Mouse (Mus musculus) midbrain, embryonic 15.5 days (tissue): ENCODE results near the gene Sod3. TPM values are rescaled to one million over a fixed set of nuclear protein-coding genes. Genes with fewer than 3 reads are reported as not detected.

ENCODE experiments used
- ATAC-seq: fragments of 200-750 bp; cut with Nextera tagmentation; replicated peaks from 2 replicates; pipeline ENCODE4 v1.8.0; 2017; ENCODE audit warnings: moderate TSS enrichment
- H3K27ac ChIP-seq: fragments of 300-500 bp; sonication (generic); 2 replicates; pipeline ENCODE4 v1.5.1; 2015; ENCODE audit warnings: mild to moderate bottlenecking, inconsistent platforms
- H3K27me3 ChIP-seq: fragments of 300-500 bp; sonication (generic); replicated peaks from 2 replicates; pipeline ENCODE4 v1.6.1; 2015; ENCODE audit warnings: inconsistent platforms
- H3K36me3 ChIP-seq: fragments of 300-500 bp; sonication (generic); replicated peaks from 2 replicates; pipeline ENCODE4 v1.6.1; 2015; ENCODE audit warnings: inconsistent platforms
- H3K4me1 ChIP-seq: fragments of 300-500 bp; sonication (generic); 2 replicates; pipeline ENCODE4 v1.6.1; 2015; ENCODE audit warnings: inconsistent platforms
- H3K4me2 ChIP-seq: fragments of 300-500 bp; sonication (generic); 2 replicates; pipeline ENCODE4 v1.6.1; 2015; ENCODE audit warnings: inconsistent platforms, mild to moderate bottlenecking, moderate library complexity
- H3K4me3 ChIP-seq: fragments of 300-500 bp; sonication (generic); 2 replicates; pipeline ENCODE4 v1.5.1; 2015; ENCODE audit warnings: mild to moderate bottlenecking, inconsistent platforms
- H3K9ac ChIP-seq: fragments of 300-500 bp; sonication (generic); 2 replicates; pipeline ENCODE4 v1.6.1; 2015; ENCODE audit warnings: mild to moderate bottlenecking, inconsistent platforms
- H3K9me3 ChIP-seq: fragments of 300-500 bp; sonication (generic); 2 replicates; pipeline ENCODE4 v1.6.1; 2016; ENCODE audit warnings: inconsistent platforms
- WGBS: fragments of 180-500 bp; shearing (Covaris S2); methylation state at CpG from one replicate; pipeline ENCODE4 v1.1.7; 2015; ENCODE audit warnings: mixed read lengths; 5-methylcytosine and 5-hydroxymethylcytosine counted together
- polyA plus RNA-seq: library from polyadenylated mRNA; unstranded; fragments of >200 nt; fragmentation: Nextera tagmentation; extraction: Ambion mirVana; gene quantifications from 2 replicates; pipeline ENCODE4 v1.2.1, GENCODE M21; 2015

Gene Sod3
- polyA plus RNA-seq, 1 experiment from 2014 or later, result 2.1 TPM

- Histone ChIP-seq H3K4me3 (no peak overlapping the region), H3K4me1 (peaks cover 5% of the 10 kb centered on the region; the same call in 1 of the 2 replicates), H3K9ac (no peak overlapping the region), H3K27me3 (no peaks in the 10 kb centered on the region), H3K36me3 (no peaks in the 10 kb centered on the region), H3K4me2 (no peak overlapping the region), H3K27ac (no peak overlapping the region), H3K9me3 (no peaks in the 10 kb centered on the region)
- ATAC-seq, result no peak
- WGBS, result 88% methylated on average over 6 of the region's 6 CpGs
Observed at GRCm38 (mm10) chr5:52358120-52358519, 5.5 kb upstream of the Sod3 start.

DNA sequence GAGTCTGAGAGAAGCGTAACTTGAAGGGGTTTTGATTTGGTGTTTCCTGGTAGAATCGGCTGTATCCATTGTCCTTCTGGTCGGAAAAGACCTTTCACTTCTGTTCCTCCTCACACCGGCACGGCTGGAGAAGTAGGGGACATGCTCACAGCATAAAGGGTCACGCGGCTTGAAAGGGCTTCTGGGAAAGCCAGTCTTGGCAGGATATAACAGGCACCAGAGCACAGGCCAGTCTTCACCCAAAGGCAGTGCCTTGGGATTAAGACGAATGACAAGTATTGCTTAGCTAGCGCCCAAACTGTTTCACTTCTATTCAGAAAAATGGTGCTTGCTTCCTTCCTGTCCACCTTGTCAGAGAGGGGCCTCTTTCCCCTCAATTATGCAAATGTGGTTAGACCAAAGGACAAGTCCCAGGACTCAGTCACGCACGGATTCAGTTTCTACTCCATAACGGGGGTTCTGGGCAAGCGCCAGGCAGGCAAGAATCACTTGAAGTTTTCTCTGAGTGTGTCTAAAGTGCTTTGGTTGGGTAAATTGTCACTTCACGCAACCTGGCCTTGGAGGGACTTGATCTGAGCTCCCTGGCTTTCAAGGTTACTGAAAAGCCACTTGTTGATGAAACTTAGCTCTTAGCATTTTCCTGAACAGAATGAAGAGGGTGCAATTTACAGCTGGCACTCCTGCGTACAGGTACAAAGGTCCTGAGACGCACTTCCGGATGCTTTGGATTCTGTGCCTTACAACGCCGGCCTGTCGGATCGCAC lies 3.1 kb upstream of the Sod3 start:
- Histone ChIP-seq H3K27ac (no peak overlapping the region), H3K9ac (no peak overlapping the region), H3K27me3 (peaks cover 4% of the 10 kb centered on the region; the same call in 1 of the 2 replicates), H3K4me2 (peak overlapping the region; percentile 14), H3K4me1 (peaks cover 9% of the 10 kb centered on the region; the same call in 1 of the 2 replicates), H3K36me3 (no peaks in the 10 kb centered on the region), H3K9me3 (no peaks in the 10 kb centered on the region), H3K4me3 (no peak overlapping the region)
- WGBS, result 55% methylated on average over 21 of the region's 21 CpGs
- 0 out of 2 replicates have a peak, but pooled peaks have one; percentile 59 for ATAC-seq

DNA sequence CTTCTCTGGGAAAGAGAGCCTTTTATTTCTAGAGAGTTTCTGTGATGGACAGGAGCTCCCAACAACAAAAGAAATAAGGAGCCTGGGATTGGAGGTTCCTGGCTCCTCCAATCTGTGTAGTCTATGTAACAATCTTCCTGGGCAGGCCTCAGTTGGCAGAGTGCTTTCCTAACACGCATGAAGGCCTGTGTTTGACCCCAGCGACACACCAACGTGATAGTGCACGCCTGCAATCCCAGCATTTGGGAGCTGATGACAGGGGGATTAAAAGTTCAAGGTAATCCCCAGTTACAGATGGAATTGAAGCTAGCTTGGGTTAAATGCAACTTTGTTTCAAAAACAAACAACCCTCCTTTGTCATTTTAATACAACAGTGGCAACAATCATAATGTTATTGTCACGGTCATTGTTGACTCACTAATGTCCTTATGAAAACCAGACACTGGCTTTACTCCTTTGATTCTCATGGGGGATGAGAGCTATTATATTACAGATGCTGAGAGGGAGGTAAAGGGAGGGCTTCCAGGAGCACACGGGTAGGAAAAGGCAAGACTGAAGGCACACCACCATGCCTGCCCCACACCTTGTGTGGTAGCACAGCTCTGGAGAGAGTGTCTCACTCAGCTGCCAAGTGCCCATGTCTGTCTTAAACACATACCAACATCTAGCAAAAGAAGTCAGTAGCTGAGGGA lies 669 bp upstream of the Sod3 start:
- Histone ChIP-seq H3K4me3 (no peak overlapping the region), H3K4me1 (peaks cover 9% of the 10 kb centered on the region; the same call in 1 of the 2 replicates), H3K9me3 (no peaks in the 10 kb centered on the region), H3K27me3 (peaks cover 4% of the 10 kb centered on the region; the same call in 1 of the 2 replicates), H3K9ac (no peak overlapping the region), H3K27ac (no peak overlapping the region), H3K4me2 (no peak overlapping the region), H3K36me3 (no peaks in the 10 kb centered on the region)
- WGBS, result 37% methylated on average over 6 of the region's 6 CpGs
- no peak for ATAC-seq

GRCm38 (mm10) chr5:52364521-52364920 lies 930 bp downstream of the Sod3 start:
- Histone ChIP-seq H3K36me3 (no peaks in the 10 kb centered on the region), H3K9me3 (no peaks in the 10 kb centered on the region), H3K9ac (no peak overlapping the region), H3K27ac (no peak overlapping the region), H3K4me3 (no peak overlapping the region), H3K4me2 (no peak overlapping the region), H3K4me1 (peaks cover 14% of the 10 kb centered on the region), H3K27me3 (peaks cover 4% of the 10 kb centered on the region; the same call in 1 of the 2 replicates)
- 66% methylated on average over 5 of the region's 5 CpGs for WGBS
- no peak for ATAC-seq

GRCm38 (mm10) chr5:52365930-52366329 lies 2.3 kb downstream of the Sod3 start:
- H3K27me3 ChIP-seq, result peaks cover 4% of the 10 kb centered on the region; the same call in 1 of the 2 replicates
- H3K4me1 ChIP-seq, result peaks cover 9% of the 10 kb centered on the region; the same call in 1 of the 2 replicates
- H3K36me3 ChIP-seq, result no peaks in the 10 kb centered on the region
- 93% methylated on average over 5 of the region's 5 CpGs for WGBS
- H3K4me3 ChIP-seq, result no peak overlapping the region
- H3K27ac ChIP-seq, result no peak overlapping the region
- no peaks in the 10 kb centered on the region for H3K9me3 ChIP-seq
- no peak for ATAC-seq
- no peak overlapping the region for H3K4me2 ChIP-seq
- H3K9ac ChIP-seq, result no peak overlapping the region

- no peak for ATAC-seq
- Histone ChIP-seq H3K9ac (no peak overlapping the region), H3K27ac (no peak overlapping the region), H3K4me1 (peaks cover 9% of the 10 kb centered on the region; the same call in 1 of the 2 replicates), H3K27me3 (peaks cover 4% of the 10 kb centered on the region; the same call in 1 of the 2 replicates), H3K4me3 (no peak overlapping the region), H3K9me3 (no peaks in the 10 kb centered on the region), H3K4me2 (no peak overlapping the region), H3K36me3 (no peaks in the 10 kb centered on the region)
- 76% methylated on average over 2 of the region's 2 CpGs for WGBS
Observed at GRCm38 (mm10) chr5:52366661-52367060, 3.1 kb downstream of the Sod3 start.

GRCm38 (mm10) chr5:52367866-52368840 lies 4.6 kb downstream of the Sod3 start:
- H3K9me3 ChIP-seq, result no peaks in the 10 kb centered on the region
- H3K27me3 ChIP-seq, result peaks cover 4% of the 10 kb centered on the region; the same call in 1 of the 2 replicates
- peak; percentile 58 for ATAC-seq
- no peak overlapping the region; the same call in 1 of the 2 replicates for H3K4me3 ChIP-seq
- H3K4me2 ChIP-seq, result peak overlapping the region; percentile 43
- no peak overlapping the region for H3K27ac ChIP-seq
- H3K4me1 ChIP-seq, result peaks cover 8% of the 10 kb centered on the region; the same call in 1 of the 2 replicates
- 0 out of 2 replicates have a peak overlapping the region, but pooled peaks have one; percentile 4 for H3K9ac ChIP-seq
- no peaks in the 10 kb centered on the region for H3K36me3 ChIP-seq
- 52% methylated on average over 62 of the region's 63 CpGs for WGBS

- Histone ChIP-seq H3K4me1 (peaks cover 5% of the 10 kb centered on the region; the same call in 1 of the 2 replicates), H3K27ac (no peak overlapping the region), H3K36me3 (no peaks in the 10 kb centered on the region), H3K27me3 (no peaks in the 10 kb centered on the region), H3K9ac (no peak overlapping the region), H3K4me2 (no peak overlapping the region), H3K4me3 (no peak overlapping the region), H3K9me3 (no peaks in the 10 kb centered on the region)
- 91% methylated on average over 6 of the region's 6 CpGs for WGBS
- no peak for ATAC-seq
Observed at GRCm38 (mm10) chr5:52370901-52371300, 7.3 kb downstream of the Sod3 start.

DNA sequence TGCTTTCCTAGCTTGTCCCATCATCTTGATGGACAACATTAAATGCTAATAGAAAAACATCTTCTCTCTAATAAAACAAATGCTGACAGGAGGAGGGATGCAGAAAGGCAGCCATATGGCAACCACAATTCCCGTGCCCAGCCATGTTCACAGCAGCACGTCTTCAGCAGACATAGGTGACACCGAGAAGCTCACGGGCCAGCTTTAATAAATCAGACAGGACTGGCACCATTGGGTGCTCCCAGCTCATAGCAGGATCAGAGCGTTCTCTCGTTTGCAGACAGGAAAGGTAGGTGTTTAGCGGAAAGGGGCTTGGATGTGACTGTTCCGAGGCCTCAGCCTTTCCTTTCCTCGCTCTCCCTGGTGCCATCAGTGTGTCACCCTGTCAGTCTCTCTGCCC lies 12.3 kb downstream of the Sod3 start:
- Histone ChIP-seq H3K4me3 (no peak overlapping the region), H3K9ac (no peak overlapping the region), H3K4me2 (no peak overlapping the region), H3K27ac (no peak overlapping the region), H3K9me3 (no peaks in the 10 kb centered on the region), H3K4me1 (no peaks in the 10 kb centered on the region), H3K27me3 (no peaks in the 10 kb centered on the region), H3K36me3 (no peaks in the 10 kb centered on the region)
- 86% methylated on average over 9 of the region's 9 CpGs for WGBS
- no peak for ATAC-seq

DNA sequence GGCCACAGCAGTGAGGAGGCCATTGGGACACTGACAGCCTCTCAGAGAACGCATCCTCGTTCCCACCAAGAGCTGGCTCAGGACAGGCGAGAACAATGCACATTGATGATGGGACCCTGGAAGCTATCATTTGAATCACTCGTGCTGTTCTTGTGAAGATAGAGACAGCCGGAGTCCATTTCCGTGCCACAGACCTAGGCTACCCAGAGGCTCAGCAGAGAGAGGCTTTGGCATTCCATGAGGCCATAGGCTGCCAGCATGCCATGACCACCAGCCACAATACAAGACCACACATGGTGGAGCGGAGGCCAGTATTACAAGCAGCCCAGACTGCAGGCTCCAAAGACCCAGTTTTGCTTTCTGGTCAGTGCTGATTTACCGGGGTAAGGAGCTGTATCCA lies 19.2 kb downstream of the Sod3 start:
- H3K4me3 ChIP-seq, result no peak overlapping the region
- H3K36me3 ChIP-seq, result no peaks in the 10 kb centered on the region
- no peak overlapping the region for H3K27ac ChIP-seq
- no peak overlapping the region for H3K4me2 ChIP-seq
- ATAC-seq, result no peak
- H3K27me3 ChIP-seq, result no peaks in the 10 kb centered on the region
- H3K9me3 ChIP-seq, result no peaks in the 10 kb centered on the region
- WGBS, result 71% methylated on average over 8 of the region's 8 CpGs
- H3K9ac ChIP-seq, result no peak overlapping the region
- no peaks in the 10 kb centered on the region for H3K4me1 ChIP-seq

DNA sequence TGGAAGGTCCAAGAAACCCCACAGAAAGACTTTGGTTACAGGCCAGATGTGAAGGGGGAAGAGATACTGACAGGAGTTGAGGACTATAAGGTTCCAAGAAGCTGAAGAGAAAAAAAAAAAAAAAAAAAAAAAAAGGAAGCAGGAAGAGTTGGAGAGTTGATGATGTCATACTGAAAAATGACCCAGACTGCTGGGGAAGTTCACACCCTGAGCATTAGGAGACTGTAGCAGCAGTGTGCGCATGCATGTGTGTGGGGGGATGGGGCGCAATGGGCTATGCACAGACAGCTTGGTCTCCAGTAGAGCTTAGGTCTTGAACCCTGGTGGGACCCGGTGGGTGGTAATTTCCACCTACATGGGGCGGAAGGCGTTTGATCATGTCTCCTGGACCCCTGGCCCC lies 20.2 kb downstream of the Sod3 start:
- H3K4me2 ChIP-seq, result no peak overlapping the region
- no peak overlapping the region for H3K4me3 ChIP-seq
- H3K36me3 ChIP-seq, result no peaks in the 10 kb centered on the region
- no peak overlapping the region for H3K27ac ChIP-seq
- no peaks in the 10 kb centered on the region for H3K27me3 ChIP-seq
- H3K9me3 ChIP-seq, result no peaks in the 10 kb centered on the region
- ATAC-seq, result no peak
- H3K9ac ChIP-seq, result no peak overlapping the region
- 92% methylated on average over 5 of the region's 5 CpGs for WGBS
- no peaks in the 10 kb centered on the region for H3K4me1 ChIP-seq
